Comparison of ENCODE assay signal across 8 mouse cellular contexts in the genomic region with DNA sequence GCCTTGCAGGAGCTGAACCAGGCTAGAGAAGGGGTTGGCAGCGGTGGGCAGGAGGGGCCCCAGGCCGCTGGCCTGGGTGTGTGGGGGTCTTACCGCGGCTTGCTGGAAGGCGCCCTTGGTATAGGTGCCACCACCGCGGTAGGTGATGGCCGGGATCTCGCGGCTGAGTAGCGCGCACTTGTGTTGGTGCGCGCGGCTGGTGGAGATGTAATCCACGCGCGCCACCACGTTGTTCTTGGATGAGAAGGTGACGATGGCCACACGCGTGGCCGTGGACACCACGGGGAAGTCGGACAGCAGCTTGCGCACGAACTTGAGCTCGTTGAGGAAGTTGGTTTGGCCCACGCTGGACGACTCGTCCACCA. TPM values are rescaled to one million over a fixed set of nuclear protein-coding genes. Genes with fewer than 3 reads are reported as not detected.
A peak's percentile ranks its signal among the peaks of the same experiment; 100 is the strongest.
DNase-seq lines count a peak whose midpoint lies in the region; ATAC-seq and TF ChIP-seq lines count a peak whose summit lies in the region.

No protein-coding gene starts in this region.

- WGBS in lung, embryonic 14.5 days = under 1% methylated on average over 31 of the region's 31 CpGs
- 1% methylated on average over 31 of the region's 31 CpGs for WGBS in forebrain, embryonic 11.5 days
- 0% methylated on average over 31 of the region's 31 CpGs for WGBS in limb, embryonic 10.5 days
- under 1% methylated on average over 31 of the region's 31 CpGs for WGBS in neural tube, embryonic 15.5 days

- H3K27me3 ChIP-seq in lung, embryonic 14.5 days (ENCODE audit: insufficient read depth, low read length) = peaks cover 7% of the 10 kb centered on the region; the same call in 1 of the 2 replicates
- peaks cover 15% of the 10 kb centered on the region for H3K27me3 ChIP-seq in forebrain, embryonic 11.5 days (ENCODE audit: control insufficient read depth, insufficient read depth, low read length)
- H3K27me3 ChIP-seq in limb, embryonic 10.5 days (ENCODE audit: low read depth, poor library complexity, severe bottlenecking) = peaks cover 13% of the 10 kb centered on the region; the same call in 1 of the 2 replicates
- peaks cover 34% of the 10 kb centered on the region for H3K27me3 ChIP-seq in neural tube, embryonic 15.5 days (replicated peaks)

- intact Hi-C loops in gastrocnemius, postnatal 14 days (cut with DNase I; ENCODE audit: low total_unique reads) = no loop called here

- peak overlapping the region; percentile 78 for H3K9ac ChIP-seq in lung, embryonic 14.5 days
- H3K9ac ChIP-seq in forebrain, embryonic 11.5 days (ENCODE audit: low read length) = peak overlapping the region; percentile 53
- H3K9ac ChIP-seq in neural tube, embryonic 15.5 days (replicated peaks) = peak overlapping the region; percentile 52

- peak overlapping the region; percentile 66 for H3K4me3 ChIP-seq in lung, embryonic 14.5 days (ENCODE audit: low read depth, low read length)
- peak overlapping the region; percentile 45 for H3K4me3 ChIP-seq in forebrain, embryonic 11.5 days (ENCODE audit: low read depth, low read length)
- H3K4me3 ChIP-seq in limb, embryonic 10.5 days = peak overlapping the region; percentile 74
- peak overlapping the region; percentile 56 for H3K4me3 ChIP-seq in neural tube, embryonic 15.5 days (replicated peaks)

- no peaks in the 10 kb centered on the region for H3K36me3 ChIP-seq in lung, embryonic 14.5 days (ENCODE audit: insufficient read depth)
- no peaks in the 10 kb centered on the region for H3K36me3 ChIP-seq in forebrain, embryonic 11.5 days (ENCODE audit: control insufficient read depth, insufficient read depth, low read length)
- no peaks in the 10 kb centered on the region for H3K36me3 ChIP-seq in limb, embryonic 10.5 days
- H3K36me3 ChIP-seq in neural tube, embryonic 15.5 days = no peaks in the 10 kb centered on the region

- peak; percentile 5; the same call in 1 of the 2 replicates for ATAC-seq in lung, embryonic 14.5 days (ENCODE audit: insufficient read depth)
- ATAC-seq in forebrain, embryonic 11.5 days (replicated peaks; ENCODE audit: low FRiP score) = peak; percentile 27; the same call in 1 of the 2 replicates
- peak; percentile 62; the same call in 1 of the 2 replicates for ATAC-seq in neural tube, embryonic 15.5 days (ENCODE audit: low FRiP score)

- peaks cover 5% of the 10 kb centered on the region; the same call in 1 of the 2 replicates for H3K4me1 ChIP-seq in lung, embryonic 14.5 days (ENCODE audit: insufficient read depth)
- H3K4me1 ChIP-seq in forebrain, embryonic 11.5 days (replicated peaks; ENCODE audit: control insufficient read depth, insufficient read depth, low read length) = no peaks in the 10 kb centered on the region; the same call in 1 of the 2 replicates
- H3K4me1 ChIP-seq in limb, embryonic 10.5 days = peaks cover 48% of the 10 kb centered on the region
- peaks cover 16% of the 10 kb centered on the region for H3K4me1 ChIP-seq in neural tube, embryonic 15.5 days

- H3K9me3 ChIP-seq in lung, embryonic 14.5 days (ENCODE audit: low read depth, low read length) = no peaks in the 10 kb centered on the region
- no peaks in the 10 kb centered on the region for H3K9me3 ChIP-seq in forebrain, embryonic 11.5 days (ENCODE audit: control insufficient read depth, low read length)
- H3K9me3 ChIP-seq in limb, embryonic 10.5 days (replicated peaks) = no peaks in the 10 kb centered on the region
- no peaks in the 10 kb centered on the region for H3K9me3 ChIP-seq in neural tube, embryonic 15.5 days (replicated peaks)

- TF ChIP-seq CTCF in lung, embryonic 14.5 days (IDR thresholded peaks at IDR 0.05; ENCODE audit: low read depth) = no peak

- peak overlapping the region; percentile 95 for H3K27ac ChIP-seq in lung, embryonic 14.5 days (ENCODE audit: low read depth)
- no peak overlapping the region for H3K27ac ChIP-seq in forebrain, embryonic 11.5 days (ENCODE audit: low read depth, low read length)
- peak overlapping the region; percentile 90 for H3K27ac ChIP-seq in limb, embryonic 10.5 days
- H3K27ac ChIP-seq in neural tube, embryonic 15.5 days (replicated peaks) = no peak overlapping the region

- H3K4me2 ChIP-seq in lung, embryonic 14.5 days = peak overlapping the region; percentile 87
- peak overlapping the region; percentile 94 for H3K4me2 ChIP-seq in forebrain, embryonic 11.5 days (ENCODE audit: low read depth, low read length, severe bottlenecking)
- H3K4me2 ChIP-seq in neural tube, embryonic 15.5 days = peak overlapping the region; percentile 99

- no peak for DNase-seq in lung, embryonic 14.5 days
- no peak for DNase-seq in lung, postnatal 25 days (ENCODE audit: low spot score)
- no peak for DNase-seq in forebrain, embryonic 11.5 days (ENCODE audit: low spot score)
- no peak for DNase-seq in limb, embryonic 10.5 days (ENCODE audit: low spot score)
- no peak for DNase-seq in gastrocnemius, postnatal 14 days
- no peak for DNase-seq in spleen, adult 18-20 months
- no peak for DNase-seq in layer of hippocampus, adult 11-12 months (ENCODE audit: low spot score)

RNA-seq across cellular contexts. Expression of gene Svep1, which starts 0.9 kb away (rescaled TPM):
- 16.4 and 17.6 TPM in 2 replicates for polyA plus RNA-seq in lung, embryonic 14.5 days (2014; fragmentation: Nextera tagmentation; extraction: Ambion mirVana)
- 2.8 and 3.6 TPM in 2 replicates for polyA plus RNA-seq in forebrain, embryonic 11.5 days (2014; fragmentation: Nextera tagmentation; extraction: Ambion mirVana)
- polyA plus RNA-seq in limb, embryonic 10.5 days (2016; fragmentation: Nextera tagmentation; extraction: Ambion mirVana) = 2.0 and 2.3 TPM in 2 replicates
- polyA plus RNA-seq in neural tube, embryonic 15.5 days (2015; fragmentation: Nextera tagmentation; extraction: Ambion mirVana) = 0.90 and 1.7 TPM in 2 replicates
- 10 to 100 TPM; 14.7 to 17.3 TPM for total RNA-seq in gastrocnemius, postnatal 14 days (2021)

Comparison
In these comparisons a context has a peak if more than half of its experiments do, and no peak if none do; other contexts are left out.
1. ATAC-seq: peak in every context shown above with its lines; median percentile 62 in neural tube, embryonic 15.5 days; 27 in forebrain, embryonic 11.5 days; 5 in lung, embryonic 14.5 days.
2. H3K27ac ChIP-seq: peak in lung, embryonic 14.5 days (single experiment) and limb, embryonic 10.5 days (single experiment); none in forebrain, embryonic 11.5 days (single experiment) and neural tube, embryonic 15.5 days (single experiment).
3. Peak in every context shown above with its lines, with median percentiles within 50 percentile points of each other: H3K4me2 ChIP-seq, H3K4me3 ChIP-seq and H3K9ac ChIP-seq.